Mouse (Mus musculus) ES-Bruce4 (cell line): ENCODE data around the gene Pkmyt1.

Experiments
- CTCF ChIP-seq: IDR thresholded peaks from one replicate; pipeline ENCODE4 v1.8.1; 2011; ENCODE audit warnings: low read depth, low read length
- EP300 ChIP-seq: IDR thresholded peaks from 2 replicates; pipeline ENCODE4 v1.6.1; 2011; ENCODE audit warnings: low read depth, low read length; ENCODE audit not compliant: insufficient read depth
- POLR2A ChIP-seq: IDR thresholded peaks from one replicate; pipeline ENCODE4 v1.8.1; 2011; ENCODE audit warnings: low read length; ENCODE audit not compliant: insufficient read depth

GRCm38 (mm10) chr17:23677236-23677679 lies 48.9 kb upstream of the Pkmyt1 start, which contains the start of gene Tnfrsf12a:
- no peak for TF ChIP-seq CTCF
- TF ChIP-seq EP300, result no peak; the same call in 1 of the 2 replicates
- peak; percentile 95 for TF ChIP-seq POLR2A
